Mouse (Mus musculus): Measurements from ENCODE around the gene Mindy2.
"Not testable (repeated sequence)": the region's sequence is repeated elsewhere in the genome, so short reads cannot be mapped to it uniquely, and the experiment has no call there.

Gene Mindy2

GRCm38 (mm10) chr9:70585172-70585571, 71.8 kb downstream of the Mindy2 start:
- in situ Hi-C loops (cut with MboI): no loop called here

GRCm38 (mm10) chr9:70584641-70585040, 72.3 kb downstream of the Mindy2 start:
- in situ Hi-C loops (cut with MboI): no loop called here

- in situ Hi-C loops (cut with MboI): no loop called here
Observed at GRCm38 (mm10) chr9:70580956-70581355, 76.0 kb downstream of the Mindy2 start.

- in situ Hi-C loops (cut with MboI): no loop called here
Observed at GRCm38 (mm10) chr9:70578123-70578522, 78.9 kb downstream of the Mindy2 start.

- in situ Hi-C loops (cut with MboI): no loop called here
Observed at GRCm38 (mm10) chr9:70570351-70570750, 86.6 kb downstream of the Mindy2 start.

- in situ Hi-C loops (cut with MboI): no loop called here
Observed at GRCm38 (mm10) chr9:70567651-70568050, 89.3 kb downstream of the Mindy2 start.

GRCm38 (mm10) chr9:70562825-70563224, 94.1 kb downstream of the Mindy2 start:
- in situ Hi-C loops (cut with MboI): no loop called here

- in situ Hi-C loops (cut with MboI): no loop called here
Observed at GRCm38 (mm10) chr9:70556796-70557195, 100.2 kb downstream of the Mindy2 start.

- in situ Hi-C loops (cut with MboI): no loop called here
Observed at GRCm38 (mm10) chr9:70555431-70555830, 101.5 kb downstream of the Mindy2 start.

- in situ Hi-C loops (cut with MboI): not testable (repeated sequence)
Observed at GRCm38 (mm10) chr9:70552233-70552632, 104.7 kb downstream of the Mindy2 start.

GRCm38 (mm10) chr9:70551524-70551923, 105.5 kb downstream of the Mindy2 start:
- in situ Hi-C loops (cut with MboI): no loop called here

Data from mature B cell (primary cell).